Mouse (Mus musculus): Measurements from ENCODE around the gene Mbd6. TPM values are rescaled to one million over a fixed set of nuclear protein-coding genes. Genes with fewer than 3 reads are reported as not detected.

The Mbd6 gene
- polyA plus RNA-seq, 1 experiment from 2014 or later, result 10.6 TPM

GRCm38 (mm10) chr10:127290930-127291880 lies 2.4 kb upstream of the Mbd6 start:
- H3K9ac ChIP-seq (ENCODE audit: low read length), result peak overlapping the region; percentile 84
- no peaks in the 10 kb centered on the region for H3K9me3 ChIP-seq (ENCODE audit: control insufficient read depth, low read length)
- 2% methylated on average over 19 of the region's 19 CpGs for WGBS
- H3K4me3 ChIP-seq (ENCODE audit: low read length), result peak overlapping the region; percentile 84
- peak overlapping the region; percentile 75 for H3K4me2 ChIP-seq (ENCODE audit: low read depth, low read length)
- peak overlapping the region; percentile 94 for H3K27ac ChIP-seq (ENCODE audit: low read length)
- H3K27me3 ChIP-seq (ENCODE audit: control insufficient read depth, insufficient read depth, low read depth, low read length), result no peaks in the 10 kb centered on the region
- H3K4me1 ChIP-seq (replicated peaks; ENCODE audit: control insufficient read depth, insufficient read depth, low read length), result peaks cover 38% of the 10 kb centered on the region
- ATAC-seq (ENCODE audit: low read depth), result peak; percentile 37
- H3K36me3 ChIP-seq (ENCODE audit: control insufficient read depth, insufficient read depth, low read length), result peaks cover 29% of the 10 kb centered on the region

DNA sequence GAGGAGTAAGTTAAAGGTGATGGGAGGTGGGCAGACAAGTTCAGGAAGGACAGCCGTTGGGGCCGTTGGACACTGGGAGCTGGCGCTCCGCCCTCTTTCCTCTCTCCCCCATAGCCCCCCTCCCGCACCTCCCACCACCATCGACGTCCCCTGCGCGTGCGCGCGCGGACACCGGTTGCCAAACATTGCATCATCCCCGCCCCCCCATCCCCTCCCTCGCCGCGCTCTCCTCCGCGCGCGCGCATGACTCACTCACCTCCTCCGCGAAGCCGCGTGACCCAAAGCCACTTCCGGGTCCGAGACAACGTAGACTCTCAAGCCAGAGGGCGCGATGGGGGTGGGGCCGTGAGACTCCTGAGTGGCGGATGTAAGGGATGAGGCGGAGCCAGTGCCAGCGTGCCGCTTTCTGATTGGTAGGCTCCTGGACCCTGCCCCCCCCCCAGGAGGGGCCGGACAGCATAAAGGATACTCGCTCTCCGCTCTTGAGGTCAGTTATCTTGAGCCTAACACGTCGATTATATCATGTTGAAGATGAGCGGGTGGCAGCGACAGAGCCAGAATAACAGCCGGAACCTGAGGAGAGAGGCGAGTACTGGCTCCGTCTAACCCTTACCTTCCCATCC lies 1.6 kb upstream of the Mbd6 start:
- H3K4me1 ChIP-seq (replicated peaks; ENCODE audit: control insufficient read depth, insufficient read depth, low read length), result peaks cover 38% of the 10 kb centered on the region
- H3K9me3 ChIP-seq (ENCODE audit: control insufficient read depth, low read length), result no peaks in the 10 kb centered on the region
- H3K4me3 ChIP-seq (ENCODE audit: low read length), result peak overlapping the region; percentile 84
- peak overlapping the region; percentile 86 for H3K9ac ChIP-seq (ENCODE audit: low read length)
- H3K36me3 ChIP-seq (ENCODE audit: control insufficient read depth, insufficient read depth, low read length), result peaks cover 29% of the 10 kb centered on the region
- peak overlapping the region; percentile 91 for H3K4me2 ChIP-seq (ENCODE audit: low read depth, low read length)
- WGBS, result 0% methylated on average over 41 of the region's 47 CpGs
- ATAC-seq (ENCODE audit: low read depth), result peak; percentile 92
- no peaks in the 10 kb centered on the region for H3K27me3 ChIP-seq (ENCODE audit: control insufficient read depth, insufficient read depth, low read depth, low read length)
- H3K27ac ChIP-seq (ENCODE audit: low read length), result peak overlapping the region; percentile 100

DNA sequence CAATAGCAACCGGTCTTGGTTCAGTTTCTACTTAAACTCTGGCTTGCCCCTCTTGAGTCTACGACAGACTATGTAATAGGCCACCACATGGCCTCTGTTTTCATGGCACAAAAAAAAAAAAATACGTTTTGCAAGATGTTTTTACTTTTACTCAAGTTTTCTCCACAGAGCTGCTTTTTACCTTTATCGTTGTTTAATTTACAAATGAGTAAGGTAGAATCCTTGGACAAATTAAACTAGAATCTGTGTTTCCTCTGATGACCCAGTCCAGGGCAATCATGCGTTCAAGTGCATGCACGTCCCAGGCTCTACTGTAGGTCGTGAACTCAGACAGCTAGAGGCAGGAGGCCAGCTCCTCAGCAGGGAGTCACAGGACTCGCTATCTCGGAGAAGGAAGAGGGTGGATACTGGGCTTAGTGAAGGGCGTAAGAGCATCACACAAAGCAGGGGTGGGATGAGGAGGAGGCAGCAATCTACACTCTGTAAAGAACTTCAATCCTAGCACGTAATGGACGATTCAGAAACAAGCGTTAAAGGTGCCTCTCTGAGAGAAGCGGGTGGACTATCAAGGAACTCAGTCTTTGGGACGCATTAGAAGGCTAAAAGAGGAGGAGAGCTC lies 864 bp upstream of the Mbd6 start:
- H3K4me1 ChIP-seq (replicated peaks; ENCODE audit: control insufficient read depth, insufficient read depth, low read length), result peaks cover 38% of the 10 kb centered on the region

DNA sequence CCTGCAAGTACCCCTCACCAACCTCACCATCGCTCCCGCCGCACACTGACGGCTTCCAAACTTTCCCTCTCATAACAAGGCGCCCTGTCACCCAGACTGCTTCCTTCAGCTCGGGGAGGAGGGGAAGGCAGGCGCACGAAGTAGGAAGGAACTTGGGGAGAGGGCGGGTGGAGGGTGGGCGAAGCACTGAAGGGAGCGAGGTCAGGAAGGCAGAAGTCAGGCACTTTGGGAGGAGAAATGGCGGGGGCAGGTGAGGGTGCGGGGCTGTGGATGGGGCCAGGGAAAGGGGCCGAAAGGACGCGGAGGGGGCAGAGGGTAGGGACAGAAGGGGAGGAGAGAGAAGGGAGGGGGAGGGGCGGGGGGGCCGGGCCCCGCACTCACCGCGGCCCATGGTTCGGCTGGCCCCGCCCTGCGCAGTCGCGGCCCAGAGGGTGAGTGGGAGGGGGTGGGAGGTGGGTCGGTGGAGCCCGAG lies 454 bp downstream of the Mbd6 start:
- Histone ChIP-seq H3K4me2 (ENCODE audit: low read depth, low read length) (peak overlapping the region; percentile 91), H3K27me3 (ENCODE audit: control insufficient read depth, insufficient read depth, low read depth, low read length) (no peaks in the 10 kb centered on the region), H3K9me3 (ENCODE audit: control insufficient read depth, low read length) (no peaks in the 10 kb centered on the region), H3K27ac (ENCODE audit: low read length) (peak overlapping the region; percentile 100), H3K36me3 (ENCODE audit: control insufficient read depth, insufficient read depth, low read length) (peaks cover 25% of the 10 kb centered on the region), H3K9ac (ENCODE audit: low read length) (peak overlapping the region; percentile 86), H3K4me1 (replicated peaks; ENCODE audit: control insufficient read depth, insufficient read depth, low read length) (peaks cover 36% of the 10 kb centered on the region), H3K4me3 (ENCODE audit: low read length) (peak overlapping the region; percentile 84)
- WGBS, result 2% methylated on average over 16 of the region's 28 CpGs
- peak; percentile 22 for ATAC-seq (ENCODE audit: low read depth)

More for the DNA sequence above, 864 bp upstream of the Mbd6 start:
- Histone ChIP-seq H3K9me3 (ENCODE audit: control insufficient read depth, low read length) (no peaks in the 10 kb centered on the region), H3K4me3 (ENCODE audit: low read length) (peak overlapping the region; percentile 84), H3K9ac (ENCODE audit: low read length) (peak overlapping the region; percentile 86), H3K36me3 (ENCODE audit: control insufficient read depth, insufficient read depth, low read length) (peaks cover 22% of the 10 kb centered on the region), H3K27ac (ENCODE audit: low read length) (peak overlapping the region; percentile 100), H3K27me3 (ENCODE audit: control insufficient read depth, insufficient read depth, low read depth, low read length) (no peaks in the 10 kb centered on the region), H3K4me2 (ENCODE audit: low read depth, low read length) (peak overlapping the region; percentile 91)
- 0 out of 2 replicates have a peak, but pooled peaks have one; percentile 2 for ATAC-seq (ENCODE audit: low read depth)
- WGBS, result 2% methylated on average over 15 of the region's 15 CpGs

DNA sequence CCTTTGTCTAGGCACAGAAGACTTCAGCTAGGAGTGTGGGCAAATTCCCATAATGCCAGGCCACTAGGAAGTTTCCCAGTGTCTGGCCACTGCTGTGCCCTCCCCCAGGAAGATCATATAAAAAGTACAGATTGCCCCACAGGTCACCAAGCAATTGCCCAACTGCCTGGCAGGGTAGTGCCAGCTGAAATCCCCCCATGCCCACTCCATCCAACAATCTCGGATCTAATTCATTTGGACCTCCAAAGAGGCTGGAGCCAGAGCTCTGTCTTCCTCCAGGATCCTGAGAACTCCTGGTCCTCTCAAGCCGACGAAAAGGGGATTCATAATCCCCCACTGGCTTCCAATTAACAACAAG lies 903 bp downstream of the Mbd6 start:
- peak overlapping the region; percentile 86 for H3K9ac ChIP-seq (ENCODE audit: low read length)
- peaks cover 35% of the 10 kb centered on the region for H3K4me1 ChIP-seq (replicated peaks; ENCODE audit: control insufficient read depth, insufficient read depth, low read length)
- H3K27me3 ChIP-seq (ENCODE audit: control insufficient read depth, insufficient read depth, low read depth, low read length), result no peaks in the 10 kb centered on the region
- no peak for ATAC-seq (ENCODE audit: low read depth)
- peak overlapping the region; percentile 84 for H3K4me3 ChIP-seq (ENCODE audit: low read length)
- H3K4me2 ChIP-seq (ENCODE audit: low read depth, low read length), result peak overlapping the region; percentile 91
- WGBS, result 0% methylated on average over 3 of the region's 3 CpGs
- H3K27ac ChIP-seq (ENCODE audit: low read length), result peak overlapping the region; percentile 100
- no peaks in the 10 kb centered on the region for H3K9me3 ChIP-seq (ENCODE audit: control insufficient read depth, low read length)
- peaks cover 30% of the 10 kb centered on the region for H3K36me3 ChIP-seq (ENCODE audit: control insufficient read depth, insufficient read depth, low read length)

DNA sequence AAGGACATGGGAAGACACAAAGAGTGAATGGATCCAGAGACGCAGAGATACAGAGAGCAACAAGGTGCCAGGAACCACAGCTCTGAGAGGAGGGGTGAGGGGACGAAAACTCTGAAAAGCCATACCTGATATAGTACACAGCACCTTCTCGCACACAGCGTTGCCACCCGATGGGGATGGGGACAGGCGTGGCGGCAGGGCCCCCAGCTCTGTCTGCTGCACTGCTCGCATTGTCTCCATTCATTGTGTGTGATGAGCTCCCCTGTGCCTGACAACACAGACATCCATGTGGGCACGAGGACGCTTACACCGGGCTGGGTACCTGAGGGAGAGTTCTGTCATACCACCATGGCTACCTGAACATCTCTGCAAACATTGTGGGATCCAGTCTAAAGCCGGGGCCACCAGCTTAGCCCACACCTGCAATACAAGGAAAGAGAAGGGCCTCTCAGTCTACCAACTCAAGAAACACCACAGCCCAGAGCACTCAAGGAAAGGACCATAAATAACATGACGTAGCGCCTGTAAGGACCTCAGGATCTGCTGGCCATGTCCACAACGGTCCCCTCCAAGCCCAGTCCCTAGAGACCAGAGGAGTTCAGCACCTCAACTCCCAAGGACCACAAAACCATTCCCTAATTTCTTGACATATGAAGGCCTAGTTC lies 1.4 kb downstream of the Mbd6 start:
- H3K9me3 ChIP-seq (ENCODE audit: control insufficient read depth, low read length), result no peaks in the 10 kb centered on the region
- H3K27ac ChIP-seq (ENCODE audit: low read length), result peak overlapping the region; percentile 100
- H3K36me3 ChIP-seq (ENCODE audit: control insufficient read depth, insufficient read depth, low read length), result peaks cover 34% of the 10 kb centered on the region
- peak overlapping the region; percentile 84 for H3K4me3 ChIP-seq (ENCODE audit: low read length)
- 63% methylated on average over 15 of the region's 15 CpGs for WGBS
- ATAC-seq (ENCODE audit: low read depth), result no peak
- H3K4me2 ChIP-seq (ENCODE audit: low read depth, low read length), result peak overlapping the region; percentile 91
- no peaks in the 10 kb centered on the region for H3K27me3 ChIP-seq (ENCODE audit: control insufficient read depth, insufficient read depth, low read depth, low read length)
- peak overlapping the region; percentile 86 for H3K9ac ChIP-seq (ENCODE audit: low read length)
- peaks cover 31% of the 10 kb centered on the region for H3K4me1 ChIP-seq (replicated peaks; ENCODE audit: control insufficient read depth, insufficient read depth, low read length)

DNA sequence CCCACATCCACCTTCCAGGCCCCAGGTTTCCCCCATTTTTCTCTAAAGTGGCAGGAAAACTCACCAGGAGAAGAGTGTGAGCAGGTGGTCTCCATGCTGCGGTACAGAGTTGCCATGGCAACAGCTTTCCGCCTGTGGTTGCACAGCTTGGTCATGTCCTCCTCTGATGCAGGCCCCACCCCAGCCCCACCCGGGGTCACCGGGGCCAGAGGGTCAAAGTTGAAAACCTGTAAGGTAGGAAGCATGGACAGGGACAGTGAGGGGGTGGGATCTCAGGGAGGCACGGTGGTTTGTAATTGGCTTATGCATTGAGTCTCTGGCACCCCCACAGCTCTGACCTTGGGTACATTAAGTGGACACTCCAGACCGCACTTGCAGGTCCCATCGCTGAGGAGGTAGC lies 2.1 kb downstream of the Mbd6 start:
- Histone ChIP-seq H3K9me3 (ENCODE audit: control insufficient read depth, low read length) (no peaks in the 10 kb centered on the region), H3K4me3 (ENCODE audit: low read length) (no peak overlapping the region), H3K4me1 (replicated peaks; ENCODE audit: control insufficient read depth, insufficient read depth, low read length) (peaks cover 25% of the 10 kb centered on the region), H3K9ac (ENCODE audit: low read length) (no peak overlapping the region; the same call in 1 of the 2 replicates), H3K36me3 (ENCODE audit: control insufficient read depth, insufficient read depth, low read length) (peaks cover 39% of the 10 kb centered on the region), H3K4me2 (ENCODE audit: low read depth, low read length) (no peak overlapping the region), H3K27me3 (ENCODE audit: control insufficient read depth, insufficient read depth, low read depth, low read length) (no peaks in the 10 kb centered on the region), H3K27ac (ENCODE audit: low read length) (no peak overlapping the region)
- no peak for ATAC-seq (ENCODE audit: low read depth)
- 48% methylated on average over 7 of the region's 7 CpGs for WGBS

GRCm38 (mm10) chr10:127286194-127286593 lies 2.6 kb downstream of the Mbd6 start:
- ATAC-seq (ENCODE audit: low read depth), result no peak
- no peak overlapping the region for H3K4me3 ChIP-seq (ENCODE audit: low read length)
- no peak overlapping the region for H3K9ac ChIP-seq (ENCODE audit: low read length)
- 68% methylated on average over 7 of the region's 7 CpGs for WGBS
- H3K9me3 ChIP-seq (ENCODE audit: control insufficient read depth, low read length), result no peaks in the 10 kb centered on the region
- no peak overlapping the region for H3K4me2 ChIP-seq (ENCODE audit: low read depth, low read length)
- H3K4me1 ChIP-seq (replicated peaks; ENCODE audit: control insufficient read depth, insufficient read depth, low read length), result peaks cover 20% of the 10 kb centered on the region
- H3K27me3 ChIP-seq (ENCODE audit: control insufficient read depth, insufficient read depth, low read depth, low read length), result no peaks in the 10 kb centered on the region
- no peak overlapping the region for H3K27ac ChIP-seq (ENCODE audit: low read length)
- peaks cover 45% of the 10 kb centered on the region for H3K36me3 ChIP-seq (ENCODE audit: control insufficient read depth, insufficient read depth, low read length)

Data from lung, embryonic 16.5 days (tissue).